Mouse (Mus musculus): Measurements from ENCODE around the gene BC147527.

DNA sequence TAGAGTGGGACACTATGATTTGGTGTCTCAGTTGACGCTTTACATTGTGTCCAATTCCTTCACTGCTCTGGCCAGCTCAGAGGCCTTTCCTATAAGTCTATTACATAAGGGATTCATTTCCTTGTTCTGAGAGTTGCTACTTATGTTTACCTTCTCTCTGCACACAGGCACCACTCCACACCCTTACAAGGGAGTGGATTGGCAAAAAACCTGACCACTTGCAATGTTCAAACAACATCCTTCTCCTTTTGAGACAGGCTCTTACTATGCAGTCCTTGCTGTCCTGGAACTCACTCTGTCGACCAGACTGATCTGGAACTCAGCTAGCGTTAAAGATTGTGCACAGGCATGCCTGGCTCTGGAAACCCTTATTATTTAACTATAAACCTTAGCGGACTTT is 10.6 kb downstream of the BC147527 start:
- TF ChIP-seq POLR2AphosphoS2 (IDR thresholded peaks at IDR 0.05; ENCODE audit: insufficient read length, low read depth) (no peak), POLR2A (IDR thresholded peaks at IDR 0.05; ENCODE audit: insufficient read length, low read depth) (no peak), USF1 (IDR thresholded peaks at IDR 0.05; ENCODE audit: low read depth) (no peak), MAX (IDR thresholded peaks at IDR 0.05; ENCODE audit: low read depth) (no peak), MYOG (IDR thresholded peaks at IDR 0.05; ENCODE audit: control insufficient read depth in 1 of 3, insufficient read depth in 1 of 3, insufficient read length in 2 of 3, low read depth in 2 of 3) (no peak), SRF (IDR thresholded peaks at IDR 0.05; ENCODE audit: control insufficient read depth, insufficient read length, low read depth) (no peak), E2F4 (IDR thresholded peaks at IDR 0.05; ENCODE audit: insufficient read depth) (no peak), CEBPB (IDR thresholded peaks at IDR 0.05; ENCODE audit: insufficient read depth, poor library complexity, severe bottlenecking) (no peak), TCF12 (IDR thresholded peaks at IDR 0.05; ENCODE audit: insufficient read depth, poor library complexity, severe bottlenecking) (no peak), REST (IDR thresholded peaks at IDR 0.05; ENCODE audit: insufficient read depth, insufficient read length) (no peak), TCF3 (IDR thresholded peaks at IDR 0.05; ENCODE audit: insufficient read length, low read depth) (no peak), MYOD1 (IDR thresholded peaks at IDR 0.05; ENCODE audit: control insufficient read depth in 1 of 3, insufficient read length in 2 of 3, low read depth in 2 of 3) (no peak)

All from myocyte (in vitro differentiated cells).